Mouse (Mus musculus): ENCODE results near the gene Ripor3. TPM values are rescaled to one million over a fixed set of nuclear protein-coding genes. Genes with fewer than 3 reads are reported as not detected.
A peak's percentile ranks its signal among the peaks of the same experiment; 100 is the strongest.

The Ripor3 gene
- total and polyA plus RNA-seq, 3 experiments = 0.17 TPM; not detected in 2

- Histone ChIP-seq H3K4me1 (ENCODE audit: control insufficient read depth in 1 of 2, insufficient read depth in 2 of 2) (peaks cover 0 to 11% of the 10 kb centered on the region in 2 experiments; a peak in 2 of 4 replicates), H3K36me3 (replicated peaks in 1 of 2; ENCODE audit: control insufficient read depth in 1 of 2, insufficient read depth in 1 of 2, low read length in 1 of 2) (no peaks in the 10 kb centered on the region), H3K79me2 (replicated peaks; ENCODE audit: control insufficient read depth, extremely low read depth, insufficient read depth, poor library complexity, severe bottlenecking) (no peaks in the 10 kb centered on the region), H3K4me2 (ENCODE audit: insufficient read depth, low read depth, poor library complexity, severe bottlenecking) (no peak overlapping the region), H3K27ac (ENCODE audit: insufficient read depth, low read depth) (no peak overlapping the region), H3K9ac (ENCODE audit: insufficient read depth, low read depth) (no peak overlapping the region), H3K4me3 (replicated peaks in 1 of 3; ENCODE audit: low read depth in 2 of 3, low read length in 2 of 3, poor library complexity in 1 of 3) (no peak overlapping the region), H3K27me3 (replicated peaks) (peaks cover 79% of the 10 kb centered on the region), H3K9me3 (replicated peaks; ENCODE audit: low read length) (peaks cover 28% of the 10 kb centered on the region)
- DNase-seq (ENCODE audit: extremely low read depth) = no peak
- TF ChIP-seq MYC (IDR thresholded peaks at IDR 0.05; ENCODE audit: low read depth, low read length) (no peak), RAD21 (IDR thresholded peaks at IDR 0.05; ENCODE audit: low read depth, low read length) (no peak; the same call in 1 of the 2 replicates), CTCF (conservative IDR thresholded peaks at IDR 0.05 in 1 of 2, IDR thresholded peaks at IDR 0.05 in 1 of 2; ENCODE audit: low read depth in 2 of 2, low read length in 2 of 2) (peak; percentile 32 to 33; a peak in 3 of 4 replicates), RCOR1 (conservative IDR thresholded peaks at IDR 0.05; ENCODE audit: low read depth, low read length) (no peak), MAFK (IDR thresholded peaks at IDR 0.05; ENCODE audit: insufficient replicate concordance, low read length) (no peak), SMC3 (IDR thresholded peaks at IDR 0.05; ENCODE audit: low read depth, low read length) (0 out of 2 replicates have a peak, but pooled peaks have one; percentile 4)
- in situ Hi-C loops (cut with MboI; ENCODE audit: low pct_ligation_motif_present, low pct_unique_long_range_greater_than_20kb, low sequenced_read_pairs) = no loop called here
- dilution Hi-C loops (cut with MboI; ENCODE audit: extremely low pct_ligation_motif_present, extremely low pct_unique_long_range_greater_than_20kb, low sequenced_read_pairs) = no loop called here
Measured at GRCm38 (mm10) chr2:168025882-168026281, 15.5 kb upstream of the Ripor3 start.

- peaks cover 78% of the 10 kb centered on the region for H3K27me3 ChIP-seq (replicated peaks)
- dilution Hi-C loops (cut with MboI; ENCODE audit: extremely low pct_ligation_motif_present, extremely low pct_unique_long_range_greater_than_20kb, low sequenced_read_pairs) = no loop called here
- no peak overlapping the region for H3K27ac ChIP-seq (ENCODE audit: insufficient read depth, low read depth)
- H3K4me1 ChIP-seq (ENCODE audit: control insufficient read depth in 1 of 2, insufficient read depth in 2 of 2) = peaks cover 0 to 10% of the 10 kb centered on the region in 2 experiments; a peak in 2 of 4 replicates
- H3K9ac ChIP-seq (ENCODE audit: insufficient read depth, low read depth) = no peak overlapping the region
- peaks cover 28% of the 10 kb centered on the region for H3K9me3 ChIP-seq (replicated peaks; ENCODE audit: low read length)
- H3K4me2 ChIP-seq (ENCODE audit: insufficient read depth, low read depth, poor library complexity, severe bottlenecking) = no peak overlapping the region
- TF ChIP-seq MEF2A (IDR thresholded peaks at IDR 0.05; ENCODE audit: borderline replicate concordance, low read depth, low read length) (no peak), KAT2A (IDR thresholded peaks at IDR 0.05; ENCODE audit: insufficient replicate concordance, low read length) (no peak), CHD2 (IDR thresholded peaks at IDR 0.05; ENCODE audit: low read length) (no peak)
- H3K79me2 ChIP-seq (replicated peaks; ENCODE audit: control insufficient read depth, extremely low read depth, insufficient read depth, poor library complexity, severe bottlenecking) = no peaks in the 10 kb centered on the region
- no peak overlapping the region for H3K4me3 ChIP-seq (replicated peaks in 1 of 3; ENCODE audit: low read depth in 2 of 3, low read length in 2 of 3, poor library complexity in 1 of 3)
- H3K36me3 ChIP-seq (replicated peaks in 1 of 2; ENCODE audit: control insufficient read depth in 1 of 2, insufficient read depth in 1 of 2, low read length in 1 of 2) = no peaks in the 10 kb centered on the region
- no peak for DNase-seq (ENCODE audit: extremely low read depth)
- in situ Hi-C loops (cut with MboI; ENCODE audit: low pct_ligation_motif_present, low pct_unique_long_range_greater_than_20kb, low sequenced_read_pairs) = no loop called here
Measured at GRCm38 (mm10) chr2:168025174-168025573, 14.8 kb upstream of the Ripor3 start.

DNA sequence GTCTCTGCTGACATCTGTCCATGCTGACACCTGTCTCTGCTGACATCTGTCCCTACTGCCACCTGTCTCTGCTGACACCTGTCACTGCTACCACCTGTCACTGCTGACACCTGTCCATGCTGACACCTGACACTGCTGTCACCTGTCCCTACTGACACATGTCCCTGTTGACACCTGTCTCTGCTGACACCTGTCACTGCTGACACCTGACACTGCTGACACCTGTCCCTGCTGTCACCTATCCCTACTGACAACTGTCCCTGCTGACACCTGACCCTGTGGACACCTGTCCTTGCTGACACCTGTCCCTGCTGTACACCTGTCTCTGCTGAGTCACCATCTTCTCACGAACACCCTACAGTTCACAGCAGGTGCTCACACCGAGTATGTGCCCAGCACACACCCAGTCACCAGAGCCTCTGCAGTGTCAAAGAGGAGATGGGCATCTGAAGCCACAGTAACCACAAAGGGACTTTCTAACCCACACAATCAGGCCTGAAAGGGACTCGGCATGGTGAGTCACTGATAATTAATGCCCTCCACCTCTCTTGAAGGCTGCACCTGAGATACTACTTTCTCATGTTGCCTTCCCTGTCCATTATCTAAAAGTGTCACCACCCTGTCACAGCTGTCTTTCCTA is 13.5 kb upstream of the Ripor3 start:
- Histone ChIP-seq H3K4me1 (ENCODE audit: control insufficient read depth in 1 of 2, insufficient read depth in 2 of 2) (peaks cover 0 to 8% of the 10 kb centered on the region in 2 experiments; a peak in 2 of 4 replicates), H3K4me2 (ENCODE audit: insufficient read depth, low read depth, poor library complexity, severe bottlenecking) (no peak overlapping the region)
- no peak for DNase-seq (ENCODE audit: extremely low read depth)

More for the DNA sequence above, 13.5 kb upstream of the Ripor3 start:
- no peak overlapping the region for H3K9ac ChIP-seq (ENCODE audit: insufficient read depth, low read depth)
- TF ChIP-seq JUN (IDR thresholded peaks at IDR 0.05; ENCODE audit: insufficient read depth, low read depth, low read length) (no peak), BHLHE40 (IDR thresholded peaks at IDR 0.05; ENCODE audit: low read depth, low read length) (peak; percentile 32; the same call in 1 of the 2 replicates), TCF12 (IDR thresholded peaks at IDR 0.05; ENCODE audit: low read depth, low read length) (peak; percentile 30; the same call in 1 of the 2 replicates)
- in situ Hi-C loops (cut with MboI; ENCODE audit: low pct_ligation_motif_present, low pct_unique_long_range_greater_than_20kb, low sequenced_read_pairs) = no loop called here
- H3K9me3 ChIP-seq (replicated peaks; ENCODE audit: low read length) = peaks cover 24% of the 10 kb centered on the region
- H3K27me3 ChIP-seq (replicated peaks) = peaks cover 78% of the 10 kb centered on the region
- no peaks in the 10 kb centered on the region for H3K79me2 ChIP-seq (replicated peaks; ENCODE audit: control insufficient read depth, extremely low read depth, insufficient read depth, poor library complexity, severe bottlenecking)
- H3K27ac ChIP-seq (ENCODE audit: insufficient read depth, low read depth) = no peak overlapping the region
- dilution Hi-C loops (cut with MboI; ENCODE audit: extremely low pct_ligation_motif_present, extremely low pct_unique_long_range_greater_than_20kb, low sequenced_read_pairs) = no loop called here
- H3K36me3 ChIP-seq (replicated peaks in 1 of 2; ENCODE audit: control insufficient read depth in 1 of 2, insufficient read depth in 1 of 2, low read length in 1 of 2) = no peaks in the 10 kb centered on the region
- H3K4me3 ChIP-seq (replicated peaks in 1 of 3; ENCODE audit: low read depth in 2 of 3, low read length in 2 of 3, poor library complexity in 1 of 3) = peak overlapping the region in 1 of 3 experiments; percentile 16

Data from CH12.LX (cell line).